Mouse (Mus musculus): ENCODE results near the gene Vmn1r3.

- TF ChIP-seq CTCF (IDR thresholded peaks at IDR 0.05; ENCODE audit: low read depth, low read length), result no peak
- TF ChIP-seq POLR2AphosphoS5 (IDR thresholded peaks at IDR 0.05; ENCODE audit: insufficient replicate concordance, low read depth, low read length), result no peak
- TF ChIP-seq GATA1 (IDR thresholded peaks at IDR 0.05; ENCODE audit: borderline replicate concordance, low read length), result no peak
These were observed 46.9 kb upstream of the Vmn1r3 start for GRCm38 (mm10) chr4:3232053-3232452.

All from G1E (cell line).